Comparison of ENCODE assay signal across 7 mouse cellular contexts in genomic region chr3:130946576-130947276, GRCm38 (mm10).
DNase-seq lines count a peak whose midpoint lies in the region; ATAC-seq lines count a peak whose summit lies in the region.

No protein-coding gene starts in this region.

- peak overlapping the region; percentile 80 for H3K27ac ChIP-seq in lung, embryonic 16.5 days (ENCODE audit: low read length)
- peak overlapping the region; percentile 82 for H3K27ac ChIP-seq in forebrain, embryonic 16.5 days (ENCODE audit: low read length)
- H3K27ac ChIP-seq in limb, embryonic 15.5 days = peak overlapping the region; percentile 80; the same call in 1 of the 2 replicates

- H3K4me3 ChIP-seq in lung, embryonic 16.5 days (ENCODE audit: low read length) = no peak overlapping the region
- H3K4me3 ChIP-seq in forebrain, embryonic 16.5 days (replicated peaks; ENCODE audit: low read length) = peak overlapping the region; percentile 42; the same call in 1 of the 2 replicates
- H3K4me3 ChIP-seq in limb, embryonic 15.5 days = peak overlapping the region; percentile 35

- WGBS in lung, embryonic 16.5 days = 73% methylated on average over 14 of the region's 14 CpGs
- WGBS in forebrain, embryonic 16.5 days = 35% methylated on average over 14 of the region's 14 CpGs
- WGBS in limb, embryonic 15.5 days = 70% methylated on average over 14 of the region's 14 CpGs

- no peaks in the 10 kb centered on the region for H3K27me3 ChIP-seq in lung, embryonic 16.5 days (ENCODE audit: control insufficient read depth, insufficient read depth, low read depth, low read length)
- no peaks in the 10 kb centered on the region for H3K27me3 ChIP-seq in forebrain, embryonic 16.5 days (replicated peaks; ENCODE audit: control insufficient read depth, insufficient read depth, low read length)
- H3K27me3 ChIP-seq in limb, embryonic 15.5 days = no peaks in the 10 kb centered on the region

- ATAC-seq in lung, embryonic 16.5 days (ENCODE audit: low read depth) = no peak; the same call in 1 of the 2 replicates
- peak; percentile 77 for ATAC-seq in forebrain, embryonic 16.5 days
- ATAC-seq in limb, embryonic 15.5 days (ENCODE audit: insufficient number of reproducible peaks, low FRiP score, low TSS enrichment, low read depth) = no peak

- 0 out of 2 replicates have a peak overlapping the region, but pooled peaks have one; percentile 70 for H3K4me2 ChIP-seq in lung, embryonic 16.5 days (ENCODE audit: low read depth, low read length)
- H3K4me2 ChIP-seq in forebrain, embryonic 16.5 days (ENCODE audit: low read length) = peak overlapping the region; percentile 74
- peak overlapping the region; percentile 72 for H3K4me2 ChIP-seq in limb, embryonic 15.5 days

- no peak for DNase-seq in lung, postnatal 4 days
- DNase-seq in thymus, postnatal 25 days = peak; percentile 64
- DNase-seq in urinary bladder, postnatal 25 days (ENCODE audit: low spot score) = no peak
- DNase-seq in left cerebral cortex, adult 9 months (ENCODE audit: low spot score in 2 of 2) = no peak

- H3K36me3 ChIP-seq in lung, embryonic 16.5 days (ENCODE audit: control insufficient read depth, insufficient read depth, low read length) = no peaks in the 10 kb centered on the region
- no peaks in the 10 kb centered on the region for H3K36me3 ChIP-seq in forebrain, embryonic 16.5 days (ENCODE audit: control insufficient read depth, insufficient read depth)
- no peaks in the 10 kb centered on the region for H3K36me3 ChIP-seq in limb, embryonic 15.5 days

- no peaks in the 10 kb centered on the region for H3K9me3 ChIP-seq in lung, embryonic 16.5 days (ENCODE audit: control insufficient read depth, low read length)
- no peaks in the 10 kb centered on the region for H3K9me3 ChIP-seq in forebrain, embryonic 16.5 days (ENCODE audit: control insufficient read depth, low read length)
- H3K9me3 ChIP-seq in limb, embryonic 15.5 days = no peaks in the 10 kb centered on the region

- H3K4me1 ChIP-seq in lung, embryonic 16.5 days (replicated peaks; ENCODE audit: control insufficient read depth, insufficient read depth, low read length) = peaks cover 20% of the 10 kb centered on the region
- peaks cover 22% of the 10 kb centered on the region for H3K4me1 ChIP-seq in forebrain, embryonic 16.5 days (replicated peaks; ENCODE audit: control insufficient read depth, insufficient read depth, low read length)
- peaks cover 26% of the 10 kb centered on the region for H3K4me1 ChIP-seq in limb, embryonic 15.5 days

- H3K9ac ChIP-seq in lung, embryonic 16.5 days (ENCODE audit: low read length) = no peak overlapping the region
- no peak overlapping the region for H3K9ac ChIP-seq in forebrain, embryonic 16.5 days (replicated peaks; ENCODE audit: low read depth, low read length)
- peak overlapping the region; percentile 17; the same call in 1 of the 2 replicates for H3K9ac ChIP-seq in limb, embryonic 15.5 days
